Mouse (Mus musculus): Measurements from ENCODE around the gene Olfr1394. TPM values are rescaled to one million over a fixed set of nuclear protein-coding genes. Genes with fewer than 3 reads are reported as not detected.

The Olfr1394 gene
- not detected in 2 replicates for polyA plus RNA-seq (2014; fragmentation: Nextera tagmentation; extraction: Ambion mirVana)

DNA sequence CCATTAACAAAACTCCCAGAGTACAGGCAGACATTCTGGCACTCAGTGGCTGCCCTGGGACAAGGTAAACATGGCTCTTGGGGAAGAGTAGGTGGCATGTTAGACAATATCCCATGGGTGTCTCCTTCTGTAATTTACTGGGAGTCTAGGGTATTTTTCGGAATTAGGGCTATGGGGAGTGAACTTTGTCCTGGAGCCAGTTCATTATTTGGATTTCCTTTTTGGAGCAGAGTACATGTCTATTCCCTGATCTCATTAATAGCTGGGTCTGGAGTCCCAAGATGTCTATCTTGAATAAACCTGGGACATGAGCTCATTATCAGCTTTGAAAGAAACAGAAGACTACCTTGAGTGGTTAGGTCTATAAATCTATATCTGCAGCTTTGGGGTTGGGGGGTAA lies at the start of gene Olfr1394:
Gene Olfr1394, plus strand, starts transcription at position 301 of the 400 bp plus-strand sequence.
- Histone ChIP-seq H3K9me3 (ENCODE audit: control insufficient read depth, low read length) (no peaks in the 10 kb centered on the region), H3K4me2 (no peak within 1 kb of the TSS), H3K36me3 (ENCODE audit: control insufficient read depth, insufficient read depth, low read length) (no peaks in the 10 kb centered on the region), H3K27ac (ENCODE audit: low read depth, low read length) (no peak within 1 kb of the TSS), H3K9ac (ENCODE audit: low read length) (no peak within 1 kb of the TSS), H3K4me3 (ENCODE audit: low read depth, low read length) (no peak within 1 kb of the TSS), H3K4me1 (ENCODE audit: control insufficient read depth, insufficient read depth, low read length) (no peaks in the 10 kb centered on the region), H3K27me3 (ENCODE audit: control insufficient read depth, insufficient read depth, low read length) (no peaks in the 10 kb centered on the region)
- DNase-seq (ENCODE audit: low spot score, missing footprints) (no peak), ATAC-seq (ENCODE audit: low FRiP score) (no peak)
- WGBS = 82% methylated on average over 1 of the region's 1 CpGs

GRCm38 (mm10) chr11:49105752-49106151 lies 48.4 kb upstream of the Olfr1394 start:
- ATAC-seq (ENCODE audit: low FRiP score) (no peak), DNase-seq (ENCODE audit: low spot score, missing footprints) (no peak)
- no peak overlapping the region for H3K9ac ChIP-seq (ENCODE audit: low read length)
- H3K4me2 ChIP-seq = no peak overlapping the region
- no peaks in the 10 kb centered on the region for H3K9me3 ChIP-seq (ENCODE audit: control insufficient read depth, low read length)
- H3K4me3 ChIP-seq (ENCODE audit: low read depth, low read length) = no peak overlapping the region
- no peak overlapping the region for H3K27ac ChIP-seq (ENCODE audit: low read depth, low read length)
- H3K27me3 ChIP-seq (ENCODE audit: control insufficient read depth, insufficient read depth, low read length) = no peaks in the 10 kb centered on the region
- no peaks in the 10 kb centered on the region for H3K36me3 ChIP-seq (ENCODE audit: control insufficient read depth, insufficient read depth, low read length)
- H3K4me1 ChIP-seq (ENCODE audit: control insufficient read depth, insufficient read depth, low read length) = no peaks in the 10 kb centered on the region
- WGBS = 50% methylated on average over 1 of the region's 1 CpGs

GRCm38 (mm10) chr11:49107650-49108537 lies 46.3 kb upstream of the Olfr1394 start:
- 67% methylated on average over 10 of the region's 10 CpGs for WGBS
- H3K4me2 ChIP-seq = no peak overlapping the region
- DNase-seq (ENCODE audit: low spot score, missing footprints) (no peak), ATAC-seq (ENCODE audit: low FRiP score) (no peak)
- H3K36me3 ChIP-seq (ENCODE audit: control insufficient read depth, insufficient read depth, low read length) = no peaks in the 10 kb centered on the region
- no peaks in the 10 kb centered on the region for H3K9me3 ChIP-seq (ENCODE audit: control insufficient read depth, low read length)
- H3K27ac ChIP-seq (ENCODE audit: low read depth, low read length) = no peak overlapping the region
- H3K9ac ChIP-seq (ENCODE audit: low read length) = no peak overlapping the region
- no peaks in the 10 kb centered on the region for H3K27me3 ChIP-seq (ENCODE audit: control insufficient read depth, insufficient read depth, low read length)
- no peak overlapping the region for H3K4me3 ChIP-seq (ENCODE audit: low read depth, low read length)
- H3K4me1 ChIP-seq (ENCODE audit: control insufficient read depth, insufficient read depth, low read length) = no peaks in the 10 kb centered on the region

- 31% methylated on average over 1 of the region's 1 CpGs for WGBS
- no peaks in the 10 kb centered on the region for H3K4me1 ChIP-seq (ENCODE audit: control insufficient read depth, insufficient read depth, low read length)
- H3K9ac ChIP-seq (ENCODE audit: low read length) = no peak overlapping the region
- H3K27ac ChIP-seq (ENCODE audit: low read depth, low read length) = no peak overlapping the region
- H3K9me3 ChIP-seq (ENCODE audit: control insufficient read depth, low read length) = no peaks in the 10 kb centered on the region
- DNase-seq (ENCODE audit: low spot score, missing footprints) (peak; percentile 91), ATAC-seq (ENCODE audit: low FRiP score) (peak; percentile 35; the same call in 1 of the 2 replicates)
- no peak overlapping the region for H3K4me2 ChIP-seq
- H3K4me3 ChIP-seq (ENCODE audit: low read depth, low read length) = no peak overlapping the region
- H3K36me3 ChIP-seq (ENCODE audit: control insufficient read depth, insufficient read depth, low read length) = no peaks in the 10 kb centered on the region
- H3K27me3 ChIP-seq (ENCODE audit: control insufficient read depth, insufficient read depth, low read length) = no peaks in the 10 kb centered on the region
Measured at GRCm38 (mm10) chr11:49108833-49109232, 45.3 kb upstream of the Olfr1394 start.

DNA sequence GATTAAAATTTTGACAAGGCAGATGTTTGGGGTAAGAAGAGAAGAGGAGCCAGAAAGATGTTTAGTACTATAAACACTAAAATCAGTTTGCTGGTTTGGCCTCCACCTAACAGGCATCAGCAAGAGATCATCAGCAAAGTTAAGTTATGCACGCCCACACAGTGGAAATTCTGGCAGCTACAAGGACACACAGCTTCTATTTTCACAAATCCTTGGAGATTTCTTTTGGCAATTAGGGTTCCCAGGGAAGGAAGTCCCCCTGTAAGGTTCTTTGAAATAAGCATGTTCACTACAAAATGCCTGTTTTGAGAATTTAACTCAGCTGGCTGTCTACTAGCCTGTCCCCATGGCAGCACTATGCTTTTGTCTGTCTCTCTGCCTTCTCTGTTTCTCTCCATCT lies 43.2 kb upstream of the Olfr1394 start:
- no peaks in the 10 kb centered on the region for H3K4me1 ChIP-seq (ENCODE audit: control insufficient read depth, insufficient read depth, low read length)
- DNase-seq (ENCODE audit: low spot score, missing footprints) (no peak), ATAC-seq (ENCODE audit: low FRiP score) (no peak)
- no peak overlapping the region for H3K27ac ChIP-seq (ENCODE audit: low read depth, low read length)
- H3K9me3 ChIP-seq (ENCODE audit: control insufficient read depth, low read length) = no peaks in the 10 kb centered on the region
- H3K4me2 ChIP-seq = no peak overlapping the region
- no peaks in the 10 kb centered on the region for H3K36me3 ChIP-seq (ENCODE audit: control insufficient read depth, insufficient read depth, low read length)
- WGBS = 69% methylated on average over 1 of the region's 1 CpGs
- no peaks in the 10 kb centered on the region for H3K27me3 ChIP-seq (ENCODE audit: control insufficient read depth, insufficient read depth, low read length)
- H3K9ac ChIP-seq (ENCODE audit: low read length) = no peak overlapping the region
- H3K4me3 ChIP-seq (ENCODE audit: low read depth, low read length) = no peak overlapping the region

- ATAC-seq (ENCODE audit: low FRiP score) (no peak), DNase-seq (ENCODE audit: low spot score, missing footprints) (no peak)
- Histone ChIP-seq H3K36me3 (ENCODE audit: control insufficient read depth, insufficient read depth, low read length) (no peaks in the 10 kb centered on the region), H3K4me3 (ENCODE audit: low read depth, low read length) (no peak overlapping the region), H3K27ac (ENCODE audit: low read depth, low read length) (no peak overlapping the region), H3K9ac (ENCODE audit: low read length) (no peak overlapping the region), H3K27me3 (ENCODE audit: control insufficient read depth, insufficient read depth, low read length) (no peaks in the 10 kb centered on the region), H3K4me2 (no peak overlapping the region), H3K4me1 (ENCODE audit: control insufficient read depth, insufficient read depth, low read length) (no peaks in the 10 kb centered on the region), H3K9me3 (ENCODE audit: control insufficient read depth, low read length) (no peaks in the 10 kb centered on the region)
- WGBS = 88% methylated on average over 6 of the region's 6 CpGs
Measured at GRCm38 (mm10) chr11:49112624-49113219, 41.5 kb upstream of the Olfr1394 start.

- no peaks in the 10 kb centered on the region for H3K27me3 ChIP-seq (ENCODE audit: control insufficient read depth, insufficient read depth, low read length)
- H3K4me2 ChIP-seq = no peak overlapping the region
- H3K4me1 ChIP-seq (ENCODE audit: control insufficient read depth, insufficient read depth, low read length) = no peaks in the 10 kb centered on the region
- WGBS = 83% methylated on average over 2 of the region's 2 CpGs
- H3K27ac ChIP-seq (ENCODE audit: low read depth, low read length) = no peak overlapping the region
- no peak overlapping the region for H3K9ac ChIP-seq (ENCODE audit: low read length)
- DNase-seq (ENCODE audit: low spot score, missing footprints) (no peak), ATAC-seq (ENCODE audit: low FRiP score) (no peak)
- no peaks in the 10 kb centered on the region for H3K9me3 ChIP-seq (ENCODE audit: control insufficient read depth, low read length)
- no peaks in the 10 kb centered on the region for H3K36me3 ChIP-seq (ENCODE audit: control insufficient read depth, insufficient read depth, low read length)
- no peak overlapping the region for H3K4me3 ChIP-seq (ENCODE audit: low read depth, low read length)
Measured at GRCm38 (mm10) chr11:49114158-49114557, 40.0 kb upstream of the Olfr1394 start.

GRCm38 (mm10) chr11:49114774-49115173 lies 39.4 kb upstream of the Olfr1394 start, which contains the start of gene Olfr1396:
Olfr1396 (minus strand) TSS chr11:49114874.
- Histone ChIP-seq H3K9ac (ENCODE audit: low read length) (no peak within 1 kb of the TSS), H3K4me1 (ENCODE audit: control insufficient read depth, insufficient read depth, low read length) (no peaks in the 10 kb centered on the region), H3K27me3 (ENCODE audit: control insufficient read depth, insufficient read depth, low read length) (no peaks in the 10 kb centered on the region), H3K36me3 (ENCODE audit: control insufficient read depth, insufficient read depth, low read length) (no peaks in the 10 kb centered on the region), H3K4me2 (no peak within 1 kb of the TSS), H3K4me3 (ENCODE audit: low read depth, low read length) (no peak within 1 kb of the TSS), H3K27ac (ENCODE audit: low read depth, low read length) (no peak within 1 kb of the TSS), H3K9me3 (ENCODE audit: control insufficient read depth, low read length) (no peaks in the 10 kb centered on the region)
- ATAC-seq (ENCODE audit: low FRiP score) = no peak
- no peak for DNase-seq (ENCODE audit: low spot score, missing footprints)

DNA sequence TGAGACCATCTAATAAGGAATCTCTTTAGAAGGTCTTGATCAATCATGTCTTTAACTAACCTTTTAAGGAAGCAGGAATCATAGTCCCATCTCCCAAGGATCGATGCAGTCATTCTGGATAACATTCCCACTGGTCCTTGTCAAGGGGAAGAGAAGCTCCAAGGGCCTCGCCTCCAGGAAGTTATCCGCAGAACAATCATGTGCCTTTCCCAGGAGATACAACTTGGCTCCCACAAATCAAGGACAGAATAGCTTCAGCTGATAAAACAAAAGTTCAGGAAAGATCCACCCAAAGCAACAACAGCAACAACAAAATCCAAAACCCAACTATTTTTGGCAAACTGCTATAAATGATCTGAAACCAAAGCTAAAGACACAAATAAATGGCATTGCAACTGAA lies 34.5 kb upstream of the Olfr1394 start:
- Histone ChIP-seq H3K4me2 (no peak overlapping the region), H3K9me3 (ENCODE audit: control insufficient read depth, low read length) (no peaks in the 10 kb centered on the region), H3K27ac (ENCODE audit: low read depth, low read length) (no peak overlapping the region), H3K27me3 (ENCODE audit: control insufficient read depth, insufficient read depth, low read length) (no peaks in the 10 kb centered on the region), H3K4me1 (ENCODE audit: control insufficient read depth, insufficient read depth, low read length) (no peaks in the 10 kb centered on the region), H3K9ac (ENCODE audit: low read length) (no peak overlapping the region), H3K36me3 (ENCODE audit: control insufficient read depth, insufficient read depth, low read length) (no peaks in the 10 kb centered on the region), H3K4me3 (ENCODE audit: low read depth, low read length) (no peak overlapping the region)
- DNase-seq (ENCODE audit: low spot score, missing footprints) (no peak), ATAC-seq (ENCODE audit: low FRiP score) (no peak)
- WGBS = 75% methylated on average over 3 of the region's 3 CpGs
